Mouse (Mus musculus) hindbrain, postnatal 0 days (tissue): ENCODE data around the gene Wwp2. TPM values are rescaled to one million over a fixed set of nuclear protein-coding genes. Genes with fewer than 3 reads are reported as not detected.

ENCODE experiments used
- ATAC-seq: fragments of 200-750 bp; cut with Nextera tagmentation; 2 replicates; pipeline ENCODE4 v1.8.0; 2017; ENCODE audit warnings: mild to moderate bottlenecking, moderate TSS enrichment, moderate library complexity
- DNase-seq: peaks from one replicate; pipeline ENCODE4 v3.0.0-alpha.2; 2015; ENCODE audit warnings: low spot score
- H3K27ac ChIP-seq: fragments of 300-500 bp; sonication (generic); 2 replicates; pipeline ENCODE4 v1.5.1; 2014; ENCODE audit warnings: mild to moderate bottlenecking
- H3K27me3 ChIP-seq: fragments of 300-500 bp; sonication (generic); 2 replicates; pipeline ENCODE4 v1.6.1; 2014; ENCODE audit warnings: low read length, mixed read lengths; ENCODE audit not compliant: insufficient read depth
- H3K36me3 ChIP-seq: fragments of 300-500 bp; sonication (generic); 2 replicates; pipeline ENCODE4 v1.6.1; 2014; ENCODE audit warnings: low read length, mixed read lengths; ENCODE audit not compliant: insufficient read depth
- H3K4me1 ChIP-seq: fragments of 300-500 bp; sonication (generic); 2 replicates; pipeline ENCODE4 v1.6.1; 2014; ENCODE audit warnings: antibody characterized with exemption, low read length, mixed read lengths; ENCODE audit not compliant: insufficient read depth
- H3K4me2 ChIP-seq: fragments of 300-500 bp; sonication (generic); 2 replicates; pipeline ENCODE4 v1.6.1; 2014; ENCODE audit warnings: low read depth, mild to moderate bottlenecking, low read length, moderate library complexity, mixed read lengths
- H3K4me3 ChIP-seq: fragments of 300-500 bp; sonication (generic); 2 replicates; pipeline ENCODE4 v1.5.1; 2014; ENCODE audit warnings: low read length
- H3K9ac ChIP-seq: fragments of 300-500 bp; sonication (generic); replicated peaks from 2 replicates; pipeline ENCODE4 v1.6.1; 2014; ENCODE audit warnings: mild to moderate bottlenecking, low read length, moderate library complexity, mixed read lengths
- H3K9me3 ChIP-seq: fragments of 300-500 bp; sonication (generic); 2 replicates; pipeline ENCODE4 v1.6.1; 2016; ENCODE audit warnings: low read length, mixed read lengths
- CTCF ChIP-seq: IDR thresholded peaks from 2 replicates; pipeline ENCODE4 v1.5.1; 2016; ENCODE audit warnings: antibody characterized with exemption, control low read depth, low read depth
- WGBS: fragments of 180-500 bp; shearing (Covaris S2); extraction: QIAGEN DNeasy Blood & Tissue Kit; methylation state at CpG from one replicate; pipeline ENCODE4 v1.1.7; 2014; 5-methylcytosine and 5-hydroxymethylcytosine counted together
- polyA plus RNA-seq: library from polyadenylated mRNA; unstranded; fragments of >200 nt; fragmentation: Nextera tagmentation; extraction: Ambion mirVana; gene quantifications from 2 replicates; pipeline ENCODE4 v1.2.1, GENCODE M21; 2015
- total RNA-seq: library from RNA; depleted of rRNA; stranded (reverse); fragments of >200 nt; gene quantifications from 2 replicates; pipeline ENCODE4 v1.2.3, GENCODE M21; 2014

The Wwp2 gene
- total and polyA plus RNA-seq, 2 experiments from 2014 or later = 33.0 to 41.9 TPM

DNA sequence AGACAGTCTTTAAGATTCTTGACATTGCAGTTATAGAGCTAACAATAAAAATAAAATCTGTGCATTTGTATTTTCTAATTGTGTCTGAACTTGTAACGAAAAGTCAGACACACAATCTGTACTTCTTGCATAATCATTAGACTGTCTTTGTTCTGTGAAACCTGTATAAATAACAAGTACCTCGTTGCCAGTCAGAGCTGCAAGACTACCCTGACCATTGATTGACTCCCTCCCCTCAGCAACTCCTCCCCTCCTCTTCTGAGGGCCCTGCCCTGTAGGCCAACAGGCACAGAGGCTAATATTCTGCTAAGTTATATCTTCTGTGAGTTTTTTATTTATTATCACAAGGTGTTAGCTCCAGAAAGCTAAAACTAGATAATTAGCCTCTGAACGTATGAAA is 30.2 kb upstream of the Wwp2 start:
- H3K27me3 ChIP-seq = no peaks in the 10 kb centered on the region
- 0 out of 2 replicates have a peak, but pooled peaks cover 4% of the 10 kb centered on the region for H3K4me1 ChIP-seq
- ATAC-seq = no peak
- TF ChIP-seq CTCF = no peak
- H3K4me2 ChIP-seq = no peak overlapping the region
- H3K9ac ChIP-seq = no peak overlapping the region
- H3K27ac ChIP-seq = no peak overlapping the region
- no peak overlapping the region for H3K4me3 ChIP-seq
- no peaks in the 10 kb centered on the region for H3K9me3 ChIP-seq
- H3K36me3 ChIP-seq = peaks cover 13% of the 10 kb centered on the region
- 71% methylated on average over 3 of the region's 3 CpGs for WGBS
- no peak for DNase-seq

DNA sequence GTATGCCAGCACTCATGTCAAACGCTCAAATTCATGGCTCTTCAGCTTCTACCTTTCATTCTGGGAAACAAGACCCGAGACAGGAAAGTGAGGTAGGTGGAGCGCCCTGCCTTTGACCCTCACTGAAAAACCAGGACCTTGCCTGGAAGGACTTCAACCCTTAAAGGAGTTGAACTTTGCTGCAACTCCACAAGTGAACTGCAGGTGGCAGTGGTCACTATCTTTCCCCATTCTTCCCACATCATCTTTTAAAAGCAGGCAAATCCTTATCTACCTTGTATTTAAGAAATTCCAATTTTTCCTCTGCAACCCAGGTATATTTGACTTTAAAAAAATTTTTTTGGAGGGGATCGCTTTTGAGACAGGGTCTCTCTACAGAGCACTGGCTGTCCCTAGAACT is 24.8 kb upstream of the Wwp2 start:
- Histone ChIP-seq H3K9me3 (no peaks in the 10 kb centered on the region), H3K4me2 (no peak overlapping the region), H3K4me1 (no peaks in the 10 kb centered on the region), H3K9ac (no peak overlapping the region), H3K27me3 (no peaks in the 10 kb centered on the region), H3K27ac (no peak overlapping the region), H3K4me3 (no peak overlapping the region), H3K36me3 (peaks cover 60% of the 10 kb centered on the region)
- peak; percentile 81 for TF ChIP-seq CTCF
- ATAC-seq (no peak), DNase-seq (peak; percentile 56)
- WGBS = 69% methylated on average over 4 of the region's 4 CpGs

DNA sequence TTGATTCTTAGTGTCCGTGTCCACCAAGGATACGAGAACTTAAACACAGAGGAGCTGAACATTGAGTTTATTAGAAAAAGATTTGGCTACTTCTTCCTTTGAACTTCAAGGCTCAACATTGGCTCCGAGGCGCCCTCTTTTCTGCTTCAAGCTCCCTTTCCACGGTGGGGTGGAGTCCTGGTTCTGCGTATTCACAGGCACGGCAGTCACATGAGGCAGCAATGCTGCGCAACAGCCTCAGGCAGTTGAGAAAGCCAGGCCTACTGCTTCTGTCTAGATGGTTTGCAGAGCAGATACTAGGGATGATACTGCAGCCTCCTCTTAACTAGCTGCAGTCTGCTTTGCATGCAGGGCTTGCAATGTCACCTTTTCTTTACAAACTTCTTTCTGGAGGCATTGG is 23.6 kb upstream of the Wwp2 start:
- Histone ChIP-seq H3K9me3 (no peaks in the 10 kb centered on the region), H3K4me3 (no peak overlapping the region), H3K4me1 (no peaks in the 10 kb centered on the region), H3K9ac (no peak overlapping the region), H3K36me3 (peaks cover 70% of the 10 kb centered on the region), H3K27ac (no peak overlapping the region), H3K27me3 (no peaks in the 10 kb centered on the region), H3K4me2 (no peak overlapping the region)
- WGBS = 91% methylated on average over 8 of the region's 8 CpGs
- no peak for ATAC-seq
- no peak for TF ChIP-seq CTCF
- no peak for DNase-seq

DNA sequence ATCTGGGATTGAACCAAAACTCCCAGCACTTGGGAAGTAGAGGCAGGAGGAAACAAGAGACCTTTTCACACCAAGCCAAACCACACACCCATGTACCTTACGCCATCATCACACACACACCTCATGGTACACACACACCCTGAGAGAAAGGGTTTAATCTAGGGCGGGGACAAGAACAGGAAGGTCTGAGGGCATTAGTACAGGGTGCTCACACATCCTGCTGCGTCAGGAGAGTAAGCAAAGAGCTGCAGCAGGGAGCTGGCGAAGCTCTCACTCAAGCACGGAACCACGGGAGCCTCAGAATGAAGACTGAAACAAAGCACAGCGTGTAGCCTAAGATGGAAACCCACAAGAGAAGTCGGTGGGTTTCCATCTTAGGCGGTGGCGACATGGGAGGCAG is 22.3 kb upstream of the Wwp2 start:
- Histone ChIP-seq H3K4me1 (no peaks in the 10 kb centered on the region), H3K27me3 (no peaks in the 10 kb centered on the region)
- no peak for DNase-seq

DNA sequence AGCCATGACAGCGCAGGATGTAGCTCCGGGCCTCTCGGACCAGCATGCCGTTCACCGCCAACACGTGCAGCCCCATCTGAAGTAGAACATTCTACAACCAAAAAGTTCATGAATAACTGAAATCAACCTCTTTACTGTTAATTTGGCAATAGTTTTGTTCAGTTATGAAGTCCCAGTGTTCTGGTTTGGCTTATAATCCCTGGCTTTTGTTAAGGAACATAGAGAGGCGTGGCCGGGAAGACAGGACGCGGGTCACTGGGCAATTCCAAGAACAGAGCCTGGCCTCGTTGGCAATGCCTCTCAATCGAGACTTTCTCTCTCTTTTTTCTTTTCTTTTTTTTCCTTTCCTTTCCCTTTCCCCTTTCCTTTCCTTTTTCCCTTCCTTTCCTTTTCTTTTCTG is 19.2 kb upstream of the Wwp2 start:
- Histone ChIP-seq H3K9me3 (no peaks in the 10 kb centered on the region), H3K27me3 (no peaks in the 10 kb centered on the region), H3K36me3 (peaks cover 80% of the 10 kb centered on the region), H3K4me2 (no peak overlapping the region), H3K27ac (no peak overlapping the region), H3K9ac (no peak overlapping the region), H3K4me3 (no peak overlapping the region), H3K4me1 (no peaks in the 10 kb centered on the region)
- WGBS = 83% methylated on average over 12 of the region's 12 CpGs
- DNase-seq = no peak
- no peak for TF ChIP-seq CTCF
- ATAC-seq = no peak

More for the DNA sequence above, 22.3 kb upstream of the Wwp2 start:
- 86% methylated on average over 10 of the region's 10 CpGs for WGBS
- H3K36me3 ChIP-seq = peaks cover 83% of the 10 kb centered on the region
- no peak for ATAC-seq
- H3K4me3 ChIP-seq = no peak overlapping the region
- no peak overlapping the region for H3K9ac ChIP-seq
- H3K9me3 ChIP-seq = no peaks in the 10 kb centered on the region
- H3K4me2 ChIP-seq = no peak overlapping the region
- no peak overlapping the region for H3K27ac ChIP-seq
- no peak for TF ChIP-seq CTCF

DNA sequence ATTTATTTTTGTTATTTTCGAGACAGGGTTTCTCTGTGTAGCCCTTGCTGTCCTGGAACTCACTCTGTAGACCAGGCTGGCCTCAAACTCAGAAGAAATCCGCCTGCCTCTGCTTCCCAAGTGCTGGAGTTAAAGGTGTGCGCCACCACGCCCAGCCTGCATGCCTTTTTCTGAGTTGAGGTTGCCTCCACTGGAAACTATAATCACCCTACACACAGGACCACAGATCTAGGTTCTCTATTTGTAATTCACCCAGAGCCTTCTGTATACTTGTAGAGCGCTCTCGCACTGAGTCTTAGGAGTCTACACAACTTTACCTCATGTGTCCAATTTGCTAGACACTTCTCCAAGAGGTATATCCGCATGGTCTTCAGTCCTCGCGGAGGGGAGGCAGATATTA is 12.0 kb upstream of the Wwp2 start:
- WGBS = 35% methylated on average over 9 of the region's 9 CpGs
- H3K27ac ChIP-seq = peak overlapping the region; percentile 71; the same call in 1 of the 2 replicates
- no peak for TF ChIP-seq CTCF
- no peaks in the 10 kb centered on the region for H3K9me3 ChIP-seq
- H3K36me3 ChIP-seq = peaks cover 17% of the 10 kb centered on the region; the same call in 1 of the 2 replicates
- peak overlapping the region; percentile 70 for H3K4me2 ChIP-seq
- H3K27me3 ChIP-seq = no peaks in the 10 kb centered on the region
- no peak for DNase-seq
- peak overlapping the region; percentile 71 for H3K9ac ChIP-seq
- no peaks in the 10 kb centered on the region for H3K4me1 ChIP-seq
- H3K4me3 ChIP-seq = peak overlapping the region; percentile 68
- ATAC-seq = no peak

DNA sequence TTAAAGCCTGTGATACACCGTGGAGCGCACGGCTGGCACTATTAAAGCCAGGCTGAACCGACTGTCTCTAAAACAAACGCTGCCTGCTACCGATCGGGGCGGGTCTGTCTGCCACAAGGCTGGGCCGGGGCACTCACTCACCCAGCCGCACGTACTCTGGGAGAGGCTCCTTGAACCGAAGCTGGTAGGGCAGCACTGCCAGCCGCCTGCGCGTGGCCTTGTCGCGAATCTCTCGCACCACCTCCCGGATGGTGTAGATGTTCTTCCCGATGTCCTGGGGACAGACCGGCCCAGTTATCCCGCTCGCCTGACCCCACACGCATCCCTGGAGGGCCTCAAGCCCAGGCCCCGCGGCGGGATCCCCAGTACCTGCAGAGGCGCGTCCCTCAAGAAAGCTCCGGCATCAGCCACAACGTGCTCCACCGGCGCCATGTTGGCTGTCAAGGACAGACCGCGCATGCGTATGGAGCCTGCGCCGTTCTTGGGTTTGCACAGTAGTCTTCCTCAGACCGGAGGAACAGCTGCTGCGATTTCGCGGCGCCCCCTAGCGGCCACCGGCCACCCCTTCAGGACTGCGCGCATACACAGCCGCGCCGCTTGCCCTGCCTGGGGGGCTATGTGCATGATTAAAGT is 11.5 kb upstream of the Wwp2 start, which contains the start of gene Nob1:
TSS of gene Nob1 (minus strand) at position 455 of the 633 bp plus-strand sequence.
- H3K4me3 ChIP-seq = peak within 1 kb of the TSS; percentile 68
- under 1% methylated on average over 50 of the region's 50 CpGs for WGBS
- H3K4me2 ChIP-seq = peak within 1 kb of the TSS; percentile 70
- no peaks in the 10 kb centered on the region for H3K9me3 ChIP-seq
- peak within 1 kb of the TSS; percentile 71; the same call in 1 of the 2 replicates for H3K27ac ChIP-seq
- TF ChIP-seq CTCF = peak; percentile 99
- no peaks in the 10 kb centered on the region for H3K27me3 ChIP-seq
- H3K36me3 ChIP-seq = peaks cover 17% of the 10 kb centered on the region; the same call in 1 of the 2 replicates
- peak; percentile 99 for ATAC-seq
- peak within 1 kb of the TSS; percentile 71 for H3K9ac ChIP-seq
- H3K4me1 ChIP-seq = no peaks in the 10 kb centered on the region
- peak; percentile 99 for DNase-seq
